Mouse (Mus musculus): ENCODE measurements at regions not wholly inside any gene's neighbourhood (a gene's known extent, or its start where the extent isn't known, plus 50 kb on each side); places are given as distances from the start of the nearest gene placed in this dataset.

DNA sequence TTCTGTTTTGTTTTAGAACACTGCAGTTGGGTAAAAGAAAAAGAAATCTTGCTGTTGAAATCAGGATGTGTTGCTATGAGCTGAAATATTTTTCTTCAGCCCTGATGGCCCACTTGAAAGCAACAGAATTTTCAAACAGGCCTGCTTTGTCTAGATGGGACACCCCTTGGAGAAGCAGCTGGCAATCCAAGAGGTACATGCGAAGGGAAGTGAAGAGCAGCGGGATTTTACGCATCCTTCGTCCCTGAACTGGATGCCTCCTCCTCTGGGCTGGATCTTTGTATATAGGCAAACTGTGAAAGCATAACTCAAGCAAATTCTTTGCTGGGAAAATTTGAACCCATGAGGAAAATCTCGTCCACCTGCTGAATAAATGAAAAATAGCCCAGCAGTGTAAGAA is 272.3 kb downstream of the Meis1 start:
- TF ChIP-seq CTCF (IDR thresholded peaks at IDR 0.05; ENCODE audit: low read depth) (no peak), EP300 (IDR thresholded peaks at IDR 0.05; ENCODE audit: low read depth) (no peak)
